Mouse (Mus musculus) cerebellum, adult 2 months (tissue): Measurements from ENCODE around the gene Recql5.

Experiments
- CTCF ChIP-seq: fragments of 200-500 bp; IDR thresholded peaks from 2 replicates; pipeline ENCODE4 v1.5.1; 2011; ENCODE audit warnings: low read depth, mild to moderate bottlenecking, control low read depth, low read length, moderate library complexity, borderline replicate concordance; ENCODE audit not compliant: insufficient read depth
- POLR2A ChIP-seq: fragments of 200-500 bp; IDR thresholded peaks from 2 replicates; pipeline ENCODE4 v1.6.1; 2011; ENCODE audit warnings: low read length, control low read depth, borderline replicate concordance; ENCODE audit not compliant: insufficient read depth

DNA sequence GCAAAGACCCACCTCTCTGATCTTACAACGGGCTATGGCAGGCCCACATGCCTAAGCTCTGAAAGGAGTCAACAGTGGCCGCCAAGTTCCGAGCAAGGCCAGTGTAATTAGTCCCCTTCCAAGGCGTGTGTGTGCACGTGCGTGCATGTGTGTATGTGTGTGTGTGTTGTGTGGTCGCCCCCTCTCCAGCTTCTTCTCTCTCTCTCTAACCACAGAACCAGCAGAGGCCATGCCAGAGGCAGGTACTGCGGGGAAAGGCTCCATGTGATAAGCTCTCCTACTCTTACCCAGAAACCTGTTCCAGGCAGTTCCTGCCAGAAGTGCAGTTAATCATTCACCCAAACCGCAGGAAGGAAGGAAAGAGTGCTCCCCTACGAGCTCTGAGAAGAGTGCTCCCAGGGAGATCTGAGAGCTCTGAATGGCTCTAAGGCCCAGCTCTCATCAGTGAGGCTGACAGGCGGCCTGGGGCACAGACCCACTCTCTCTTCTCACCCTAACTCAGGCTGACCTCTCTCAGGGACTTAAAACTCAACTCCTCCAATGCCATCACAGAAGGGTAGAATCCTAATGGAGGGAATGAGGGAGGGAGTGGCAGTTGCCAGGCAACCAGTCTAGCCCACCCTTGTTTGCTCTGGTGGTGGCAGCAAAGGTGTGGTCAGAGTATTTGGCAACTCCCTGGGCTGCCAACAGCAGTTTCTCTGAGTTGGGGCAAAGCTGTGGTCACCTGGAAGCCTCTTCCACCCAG is 21.5 kb downstream of the Recql5 start, which contains the start of gene Smim6:
- no peak for TF ChIP-seq POLR2A
- no peak for TF ChIP-seq CTCF
